Mouse (Mus musculus) adrenal gland, adult 8-10 months (tissue): ENCODE measurements around the gene Kcng1. TPM values are rescaled to one million over a fixed set of nuclear protein-coding genes. Genes with fewer than 3 reads are reported as not detected.
A peak's percentile ranks its signal among the peaks of the same experiment; 100 is the strongest.

Experiments used
- DNase-seq: peaks from one replicate; pipeline ENCODE4 v3.0.0; 2022
- total RNA-seq, 4 experiments: library from RNA; stranded (reverse); gene quantifications; 2 replicates each; pipeline ENCODE4 v1.2.4; 2022

Gene Kcng1
- total RNA-seq, 4 experiments from 2014 or later = 0.08 TPM; not detected in 3

DNA sequence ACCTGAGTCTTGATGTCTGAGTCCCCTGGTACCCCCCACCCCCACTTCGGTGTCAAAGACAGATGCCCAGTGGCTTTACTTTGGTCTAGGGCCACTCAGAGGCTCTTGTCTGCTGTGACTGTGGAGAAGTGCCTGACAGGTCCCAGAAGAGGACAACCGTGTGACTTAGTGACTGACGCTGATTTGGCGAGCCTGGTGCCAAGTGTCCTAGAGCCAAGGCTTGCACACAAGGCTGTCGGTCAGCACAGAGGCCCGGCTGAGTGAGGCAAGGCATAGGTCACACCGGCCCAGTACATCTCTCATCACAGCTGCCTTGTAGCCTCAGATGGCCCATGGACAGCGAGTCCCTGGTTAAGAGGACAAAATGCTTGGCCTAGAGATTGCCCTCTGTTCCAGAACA is 22.5 kb downstream of the Kcng1 start:
- no peak for DNase-seq

DNA sequence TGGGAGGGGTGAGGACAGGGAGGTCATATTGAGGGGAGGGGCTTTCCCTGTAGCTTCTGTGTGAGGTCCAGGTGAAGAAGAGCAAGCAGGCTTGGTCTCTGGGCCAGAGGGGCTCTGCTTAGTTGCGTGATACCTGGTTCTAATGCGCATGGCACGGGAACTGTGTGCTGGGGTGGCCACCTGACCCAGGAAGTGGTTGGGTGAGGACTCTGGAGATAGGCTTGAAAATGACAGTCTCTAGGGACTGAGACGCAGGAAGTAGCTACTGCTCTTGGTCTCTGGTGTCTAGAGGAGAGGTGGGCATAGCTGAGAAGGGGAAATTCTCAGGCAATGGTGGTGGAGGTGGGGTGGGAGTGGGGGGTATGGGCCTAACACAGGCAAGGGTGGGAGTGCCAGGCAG is 24.3 kb downstream of the Kcng1 start:
- DNase-seq = no peak

DNA sequence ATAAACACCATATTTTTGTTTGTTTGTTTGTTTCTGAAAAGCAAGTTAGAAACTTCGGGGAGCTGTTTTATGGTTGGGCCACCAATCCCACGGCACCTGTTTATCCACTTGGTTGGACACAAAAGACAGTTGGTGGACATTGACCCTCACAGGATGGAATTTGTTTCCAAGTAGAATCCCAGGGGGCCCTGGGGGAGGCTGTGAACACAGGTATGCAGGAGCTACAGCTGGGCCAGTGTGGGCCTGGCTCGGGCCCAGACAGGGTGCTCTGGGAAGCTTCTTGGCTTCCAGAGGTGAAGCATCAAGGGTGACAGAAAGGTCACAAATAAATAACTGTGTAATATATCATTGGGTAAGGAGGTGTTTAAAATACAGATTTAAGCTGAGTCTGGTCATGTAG is 25.0 kb downstream of the Kcng1 start:
- DNase-seq = no peak

DNA sequence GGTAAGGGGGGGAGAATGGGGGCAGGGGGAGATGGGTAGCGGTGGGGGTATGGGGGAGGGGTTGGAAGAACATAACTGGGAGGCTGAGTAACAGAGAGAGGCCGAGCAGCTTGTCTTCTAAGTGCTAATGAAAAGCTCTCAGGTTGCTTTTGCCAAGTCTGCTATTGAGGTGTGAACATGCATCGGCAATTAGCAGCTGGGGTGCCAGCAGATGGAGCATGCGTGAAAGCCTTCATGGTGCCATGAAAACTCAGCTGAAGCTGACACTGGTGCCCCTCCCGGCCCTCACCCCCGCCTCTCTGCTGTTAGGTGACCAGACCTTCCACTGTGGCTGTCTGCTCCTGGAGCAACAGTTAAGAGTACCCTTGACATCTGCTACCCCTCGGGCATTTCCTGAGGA is 27.7 kb downstream of the Kcng1 start:
- no peak for DNase-seq

DNA sequence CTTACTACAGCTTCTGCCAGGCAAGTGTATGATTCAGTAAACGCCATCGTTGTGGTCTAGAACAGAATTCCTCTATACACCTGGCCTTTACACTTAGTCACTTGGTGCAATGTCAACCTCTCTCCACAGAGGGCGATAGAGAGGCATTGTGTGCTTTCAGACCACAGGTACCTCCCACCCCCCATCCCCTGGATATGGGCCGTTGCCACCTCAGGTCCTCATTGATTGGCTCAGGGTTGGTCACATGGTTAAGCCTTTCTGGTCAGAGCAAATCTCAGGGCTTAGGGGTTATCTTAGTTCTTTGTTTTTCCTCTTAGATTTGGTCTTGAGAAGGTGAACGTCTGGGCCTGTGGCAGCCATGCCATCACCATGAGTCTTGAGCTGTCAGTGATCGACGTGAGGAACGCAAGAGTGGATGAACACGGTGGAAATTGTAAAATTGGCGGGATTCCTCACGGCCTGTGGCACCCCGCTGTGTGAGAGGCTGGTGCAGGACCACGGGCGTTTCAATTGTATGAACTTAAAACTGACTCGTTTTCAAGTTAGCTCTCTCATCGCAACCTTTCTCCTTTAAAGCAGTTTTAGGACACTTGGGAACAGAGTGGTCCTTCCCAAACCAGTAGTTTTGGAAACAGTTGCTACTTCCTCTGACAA is 28.8 kb downstream of the Kcng1 start:
- DNase-seq = no peak

DNA sequence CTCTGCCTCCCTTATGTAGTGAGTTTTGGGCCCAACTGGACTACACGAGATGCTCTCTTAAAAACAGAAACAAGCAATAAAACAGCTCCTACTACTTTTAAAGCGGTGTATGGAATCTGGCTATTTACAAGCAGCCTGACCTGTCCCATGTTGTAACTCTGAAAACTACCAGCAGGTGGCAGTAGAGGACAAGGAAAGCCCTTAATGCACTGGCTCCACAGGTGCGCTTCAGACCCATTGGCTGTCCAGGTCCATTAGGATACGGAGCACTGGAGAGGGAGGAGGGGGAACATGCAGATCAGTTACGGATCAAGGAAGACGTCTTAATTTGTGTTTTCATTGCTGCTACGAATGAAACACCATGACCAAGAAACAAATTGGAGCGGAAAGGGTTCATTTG is 31.3 kb downstream of the Kcng1 start:
- peak; percentile 38 for DNase-seq

DNA sequence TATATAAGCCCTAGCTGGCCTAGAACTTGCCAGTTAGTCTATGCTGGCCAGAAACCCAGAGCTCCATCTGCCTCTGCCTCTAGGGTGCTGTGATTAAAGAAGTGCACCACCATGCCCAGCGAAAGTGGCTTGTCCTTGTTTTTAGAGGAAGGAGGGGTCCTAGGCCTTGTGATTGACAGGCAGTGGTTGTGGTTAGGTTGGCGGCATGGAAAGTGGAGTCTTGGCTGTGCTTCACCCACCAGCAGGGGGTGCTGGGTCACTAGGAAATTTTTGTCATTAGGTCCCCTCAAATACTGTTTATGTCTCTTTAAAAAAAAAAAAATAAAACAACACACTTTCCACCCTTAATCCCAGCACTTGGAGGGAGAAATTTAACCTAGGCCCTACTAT is 32.7 kb downstream of the Kcng1 start:
- DNase-seq = no peak

DNA sequence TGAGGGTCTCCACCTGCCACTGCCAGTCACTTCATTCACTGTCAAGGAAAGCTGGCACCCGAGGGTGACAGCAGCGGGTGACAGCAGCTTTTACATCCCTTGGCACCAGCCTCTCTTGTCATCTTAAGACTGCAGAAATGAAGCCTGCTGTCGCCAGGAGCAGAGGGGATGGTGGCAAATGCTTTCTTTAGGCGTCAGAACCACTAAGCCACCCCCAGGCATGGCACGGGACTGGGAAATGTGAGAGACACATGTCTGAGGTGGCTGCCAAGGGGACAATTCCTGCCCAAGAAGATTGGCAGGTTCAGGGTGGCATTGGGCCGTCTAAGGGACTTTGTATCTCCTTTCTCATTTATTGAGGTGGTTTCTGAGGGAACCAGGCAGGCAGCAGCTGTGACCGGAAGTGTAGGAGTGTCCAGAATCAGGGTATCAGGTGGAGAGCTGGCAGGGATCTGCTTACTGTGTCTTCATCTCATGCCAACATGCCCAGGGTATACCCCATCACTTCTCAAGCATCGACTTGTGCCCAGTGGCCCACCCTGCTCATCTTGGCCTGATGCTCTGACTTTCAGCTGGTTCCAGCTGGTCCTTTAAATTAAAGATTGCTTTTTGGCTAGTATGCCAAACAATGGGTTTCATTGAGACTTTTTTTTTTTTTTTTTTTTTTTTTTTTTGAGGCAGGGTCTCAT is 33.2 kb downstream of the Kcng1 start:
- no peak for DNase-seq

DNA sequence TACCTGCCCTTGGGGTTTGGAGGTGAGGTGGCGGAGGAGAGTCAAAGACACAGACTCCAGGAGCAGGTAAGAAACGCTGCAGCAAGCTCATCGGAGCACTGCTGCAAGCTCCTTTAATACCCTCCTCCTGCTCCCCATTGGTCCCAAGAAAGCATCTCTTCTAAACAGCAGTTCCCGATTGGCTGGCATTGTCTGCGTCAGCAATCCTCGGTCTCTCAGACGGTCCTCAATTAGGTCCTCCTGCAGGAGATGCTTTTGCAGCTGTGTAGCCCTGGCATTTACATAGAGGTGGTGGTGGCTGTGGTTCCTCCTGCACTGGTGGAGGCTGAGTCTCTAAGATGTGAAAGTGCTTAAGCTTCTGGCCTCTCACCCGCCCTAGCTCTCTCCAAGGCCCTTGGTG is 36.0 kb downstream of the Kcng1 start:
- DNase-seq = no peak

DNA sequence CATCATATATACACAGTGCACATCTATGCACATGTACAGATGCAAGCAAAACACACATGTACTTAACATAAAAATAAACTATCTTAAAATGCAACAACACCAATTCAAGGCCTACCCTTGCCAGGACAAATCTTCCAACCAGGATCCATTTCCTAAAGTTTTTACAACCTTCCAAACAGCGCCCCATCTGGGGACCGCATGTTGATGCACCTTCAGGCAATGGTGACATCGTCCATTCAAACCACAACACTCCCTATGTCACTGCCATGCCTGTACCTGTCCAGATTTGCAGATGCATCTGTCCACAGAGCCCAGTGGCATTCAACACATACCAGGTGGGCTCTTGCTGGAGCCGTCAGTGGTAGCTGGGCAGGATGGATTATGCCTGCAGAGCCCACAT is 38.3 kb downstream of the Kcng1 start:
- no peak for DNase-seq

DNA sequence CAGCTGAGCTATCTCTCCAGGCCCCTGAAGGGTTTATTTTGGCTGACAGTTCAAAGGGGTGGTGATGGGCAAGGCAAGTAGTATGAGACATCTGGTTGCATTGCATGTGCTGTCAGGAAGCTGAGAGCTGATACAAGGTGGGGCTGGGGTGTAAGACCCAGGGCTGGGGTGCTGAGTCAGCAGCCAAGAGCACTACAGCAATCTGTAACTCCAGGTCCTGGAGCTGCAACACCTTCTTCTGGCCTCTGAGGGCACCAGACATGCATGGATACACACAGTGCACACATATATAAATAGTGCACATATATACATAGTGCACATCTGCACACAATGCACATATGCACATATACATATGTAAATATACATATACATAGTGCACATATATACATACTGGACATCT is 38.7 kb downstream of the Kcng1 start:
- DNase-seq = no peak

DNA sequence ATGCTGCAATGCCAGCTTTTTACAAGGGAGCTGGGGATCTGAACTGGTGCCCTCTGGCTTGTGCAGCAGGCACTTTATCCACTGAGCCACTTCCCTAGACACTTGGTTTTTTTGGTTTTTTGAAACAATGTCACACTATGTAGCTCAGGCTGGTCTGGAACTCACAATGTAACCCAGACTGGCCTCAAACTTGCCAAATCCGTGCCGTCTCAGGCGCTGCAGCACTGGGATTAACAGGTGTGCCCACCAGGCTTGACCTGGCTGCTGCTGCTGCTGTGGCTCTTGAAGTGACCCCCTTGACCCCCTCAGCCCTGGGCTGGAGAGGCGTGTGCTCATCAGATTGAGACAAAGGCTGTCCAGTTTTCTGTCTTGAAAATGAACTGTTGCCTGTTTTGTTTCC is 43.2 kb downstream of the Kcng1 start:
- DNase-seq = no peak

DNA sequence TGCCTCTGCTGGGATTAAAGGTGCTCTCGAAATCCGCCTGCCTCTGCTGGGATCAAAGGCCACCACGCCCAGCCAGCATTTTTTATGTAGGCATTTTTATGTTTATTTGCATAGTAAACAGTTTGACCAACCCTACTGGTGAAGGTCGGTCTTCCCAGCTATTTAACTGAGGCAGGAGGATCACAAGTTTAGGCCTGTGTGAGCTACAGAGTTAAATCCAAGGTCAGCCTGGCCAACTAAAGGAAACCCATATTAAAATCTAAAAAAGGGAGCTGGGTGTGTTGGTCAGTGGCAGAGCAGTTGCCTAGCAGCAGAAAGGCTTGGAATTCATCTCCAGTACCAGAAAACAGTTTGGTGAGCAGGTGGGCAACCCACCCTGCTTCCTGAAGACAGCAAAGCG is 48.2 kb downstream of the Kcng1 start:
- no peak for DNase-seq

DNA sequence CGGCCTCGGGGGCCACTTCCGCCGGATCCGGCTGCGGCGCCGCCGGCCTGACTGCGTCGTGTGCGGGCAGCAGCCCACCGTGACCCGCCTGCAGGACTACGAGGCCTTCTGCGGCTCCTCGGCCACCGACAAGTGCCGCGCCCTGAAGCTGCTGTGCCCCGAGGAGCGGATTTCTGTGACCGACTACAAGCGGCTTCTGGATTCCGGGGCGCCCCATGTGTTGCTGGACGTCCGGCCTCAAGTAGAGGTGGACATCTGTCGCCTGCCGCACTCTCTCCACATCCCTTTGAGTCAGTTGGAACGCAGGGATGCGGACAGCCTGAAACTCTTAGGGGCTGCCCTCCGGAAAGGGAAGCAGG is 50.1 kb downstream of the Kcng1 start:
- peak; percentile 17 for DNase-seq

DNA sequence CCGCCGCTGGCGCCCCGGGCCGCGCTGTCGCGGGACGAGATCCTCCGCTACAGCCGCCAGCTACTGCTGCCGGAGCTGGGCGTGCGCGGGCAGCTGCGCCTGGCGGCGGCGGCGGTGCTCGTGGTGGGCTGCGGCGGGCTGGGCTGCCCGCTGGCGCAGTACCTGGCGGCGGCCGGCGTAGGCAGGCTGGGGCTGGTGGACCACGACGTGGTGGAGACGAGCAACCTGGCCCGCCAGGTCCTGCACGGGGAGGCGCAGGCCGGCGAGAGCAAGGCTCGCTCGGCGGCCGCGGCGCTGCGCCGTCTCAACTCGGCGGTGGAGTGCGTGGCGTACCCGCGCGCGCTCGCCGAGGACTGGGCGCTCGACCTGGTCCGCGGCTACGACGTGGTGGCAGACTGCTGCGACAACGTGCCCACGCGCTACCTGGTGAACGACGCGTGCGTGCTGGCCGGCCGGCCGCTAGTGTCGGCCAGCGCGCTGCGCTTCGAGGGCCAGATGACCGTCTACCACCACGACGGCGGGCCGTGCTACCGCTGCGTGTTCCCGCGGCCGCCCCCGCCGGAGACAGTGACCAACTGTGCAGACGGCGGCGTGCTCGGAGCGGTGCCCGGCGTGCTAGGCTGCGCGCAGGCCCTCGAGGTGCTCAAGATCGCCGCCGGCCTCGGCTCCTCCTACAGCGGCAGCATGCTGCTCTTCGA is 50.6 kb downstream of the Kcng1 start:
- peak; percentile 14 for DNase-seq

DNA sequence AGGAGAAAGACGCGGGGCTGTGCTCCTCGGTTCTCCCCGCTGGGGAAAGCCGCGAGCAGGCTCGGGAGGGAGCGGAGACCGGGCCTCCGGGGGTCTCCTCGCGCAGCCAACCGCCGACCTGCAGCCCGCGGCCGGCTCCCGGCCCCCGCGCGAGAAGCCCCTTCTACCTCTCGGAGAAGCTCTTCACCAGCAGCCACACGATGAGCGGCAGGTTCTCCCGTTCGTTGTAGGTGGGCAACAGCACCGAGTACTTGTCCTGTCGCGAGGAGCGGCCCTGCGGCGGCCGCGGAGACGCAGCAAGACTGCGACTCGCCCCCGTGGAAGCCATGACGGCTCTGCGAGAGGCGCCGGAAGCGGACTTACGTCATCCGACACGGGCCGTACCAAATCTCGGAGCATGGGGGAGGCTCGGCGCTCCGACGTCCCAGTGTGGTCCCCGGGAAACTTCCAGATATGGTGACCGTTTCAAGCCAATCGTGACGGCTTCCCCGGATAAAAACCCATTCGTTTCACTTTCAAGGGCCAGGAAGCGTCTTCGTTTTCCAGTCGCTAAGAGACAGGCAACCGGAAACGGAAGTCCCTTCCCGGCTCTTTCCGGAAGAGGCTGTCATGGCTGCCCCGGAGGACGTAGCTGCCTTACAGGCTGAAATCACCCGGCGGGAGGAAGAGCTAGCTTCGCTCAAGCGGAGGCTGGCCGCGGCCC is 51.4 kb downstream of the Kcng1 start, which contains the start of the genes Gm20716, Dpm1 and Mocs3:
TSS of gene Gm20716 (minus strand) at position 339 of the 703 bp plus-strand sequence.
TSS of gene Dpm1 (minus strand) at position 566 of the 703 bp plus-strand sequence.
TSS of gene Mocs3 (plus strand) at position 597 of the 703 bp plus-strand sequence.
- peak; percentile 77 for DNase-seq

DNA sequence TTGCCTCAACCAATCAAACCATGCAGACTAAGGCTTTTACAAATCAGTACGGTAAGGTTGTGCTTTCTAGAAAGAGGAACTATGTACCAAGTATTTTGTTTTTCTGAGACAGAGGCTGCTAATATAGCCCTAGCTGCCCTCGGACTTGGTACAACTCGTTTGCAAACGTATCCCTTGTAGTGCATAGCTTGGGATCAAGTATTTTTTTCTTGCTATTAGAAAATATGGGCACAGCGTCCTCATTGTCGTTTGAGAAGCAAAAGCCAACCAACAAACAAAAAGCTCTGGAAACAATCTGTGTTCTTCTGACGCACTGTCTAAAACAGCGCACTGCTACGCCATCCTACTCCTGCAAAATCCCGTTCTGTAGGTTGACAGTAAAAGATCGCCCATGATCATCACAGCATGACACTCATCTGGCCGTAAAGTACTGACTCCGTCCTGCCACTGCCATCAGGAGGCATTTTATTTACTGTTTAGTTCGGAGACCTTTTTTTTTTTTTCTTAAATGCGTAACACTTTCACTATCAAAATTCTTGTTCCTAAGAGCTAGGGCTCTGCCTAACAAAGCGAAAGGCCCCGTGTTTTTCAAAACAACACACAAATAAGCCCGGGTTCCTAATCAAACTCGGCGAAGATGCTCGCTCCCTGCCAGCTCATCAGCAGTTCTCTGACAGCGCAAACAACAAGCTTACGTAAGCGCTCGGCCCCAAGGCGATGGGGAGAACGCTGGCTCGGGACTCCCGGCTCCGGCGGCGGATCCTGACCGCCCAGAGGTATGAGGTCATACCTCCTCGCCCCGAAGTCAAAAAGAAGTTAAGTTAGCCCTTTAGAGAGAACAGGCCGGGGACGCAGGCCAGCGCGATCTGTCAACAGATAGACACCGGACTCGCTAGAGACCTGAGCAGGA is 52.2 kb downstream of the Kcng1 start:
- DNase-seq = peak; percentile 59

DNA sequence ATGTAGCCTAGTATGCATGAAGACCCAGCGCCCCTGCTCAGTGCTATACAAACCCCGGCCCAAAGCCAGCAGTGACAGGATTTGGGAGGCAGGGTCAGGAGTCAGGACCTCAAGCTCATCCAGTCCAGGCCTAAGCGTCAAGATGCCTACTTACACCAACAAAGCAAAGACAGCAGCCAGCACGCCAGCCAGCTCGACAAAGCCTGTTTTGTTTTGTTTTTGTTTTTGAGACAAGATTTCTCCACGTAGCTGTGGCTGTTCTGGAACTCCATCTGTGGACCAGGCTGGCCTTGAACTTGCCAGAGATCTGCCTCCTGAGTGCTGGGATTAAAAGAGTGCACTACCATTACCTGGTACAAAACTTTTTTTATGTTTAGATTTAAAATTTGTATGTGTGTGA is 58.2 kb downstream of the Kcng1 start:
- no peak for DNase-seq

DNA sequence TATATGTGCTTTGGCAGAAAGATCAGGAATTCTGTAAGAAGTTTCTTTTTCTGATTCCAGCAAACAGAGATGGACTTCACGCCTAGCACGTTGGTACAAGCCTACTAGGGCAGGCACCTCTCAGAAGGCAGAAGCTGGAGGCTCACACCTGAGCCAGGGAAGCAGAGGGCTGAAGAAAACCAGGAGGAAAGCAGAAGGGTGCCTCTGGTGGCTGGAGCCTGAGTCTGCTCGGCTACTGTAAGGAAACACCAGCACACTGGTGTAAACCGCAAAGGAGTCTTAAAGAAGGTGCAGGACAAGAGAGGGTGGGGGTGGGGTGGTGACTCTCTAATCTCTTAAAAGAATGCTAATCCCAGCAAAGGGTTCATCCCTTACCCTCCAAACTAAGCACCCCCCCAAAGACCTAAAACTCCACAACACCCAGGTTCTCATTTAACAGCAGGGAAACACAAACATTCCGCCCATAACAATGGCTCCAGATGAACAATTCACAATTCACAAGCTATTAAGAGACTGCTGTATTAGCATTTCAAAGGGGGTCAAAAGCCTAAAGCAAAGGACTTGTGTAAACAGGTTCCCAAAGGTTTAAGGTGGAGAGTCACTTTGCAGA is 67.6 kb downstream of the Kcng1 start:
- DNase-seq = no peak
